Mouse (Mus musculus): Measurements from ENCODE around the gene Cbx2.

GRCm38 (mm10) chr11:119005547-119006275 is 17.1 kb upstream of the Cbx2 start:
- TF ChIP-seq GATA1 (IDR thresholded peaks at IDR 0.05; ENCODE audit: borderline replicate concordance, low read length): no peak
- TF ChIP-seq FLI1 (IDR thresholded peaks at IDR 0.05; ENCODE audit: low read length): no peak

Measured in megakaryocyte, embryonic 14.5 days (primary cell).